Mouse (Mus musculus) neural tube, embryonic 15.5 days (tissue): ENCODE measurements around the gene Bckdk. TPM values are rescaled to one million over a fixed set of nuclear protein-coding genes. Genes with fewer than 3 reads are reported as not detected.

ENCODE experiments used
- ATAC-seq: fragments of 200-750 bp; cut with Nextera tagmentation; 2 replicates; pipeline ENCODE4 v1.8.0; 2017; ENCODE audit warnings: mild to moderate bottlenecking, moderate TSS enrichment, moderate library complexity; ENCODE audit not compliant: low FRiP score
- H3K27ac ChIP-seq: fragments of 300-500 bp; sonication (generic); replicated peaks from 2 replicates; pipeline ENCODE4 v1.5.1; 2015; ENCODE audit warnings: mild to moderate bottlenecking, inconsistent platforms
- H3K27me3 ChIP-seq: fragments of 300-500 bp; sonication (generic); replicated peaks from 2 replicates; pipeline ENCODE4 v1.6.1; 2015; ENCODE audit warnings: inconsistent platforms
- H3K36me3 ChIP-seq: fragments of 300-500 bp; sonication (generic); 2 replicates; pipeline ENCODE4 v1.6.1; 2015; ENCODE audit warnings: inconsistent platforms
- H3K4me1 ChIP-seq: fragments of 300-500 bp; sonication (generic); 2 replicates; pipeline ENCODE4 v1.6.1; 2015; ENCODE audit warnings: inconsistent platforms
- H3K4me2 ChIP-seq: fragments of 300-500 bp; sonication (generic); 2 replicates; pipeline ENCODE4 v1.6.1; 2015; ENCODE audit warnings: inconsistent platforms, mild to moderate bottlenecking, moderate library complexity
- H3K4me3 ChIP-seq: fragments of 300-500 bp; sonication (generic); replicated peaks from 2 replicates; pipeline ENCODE4 v1.5.1; 2015; ENCODE audit warnings: mild to moderate bottlenecking, inconsistent platforms
- H3K9ac ChIP-seq: fragments of 300-500 bp; sonication (generic); replicated peaks from 2 replicates; pipeline ENCODE4 v1.6.1; 2015; ENCODE audit warnings: mild to moderate bottlenecking, inconsistent platforms
- H3K9me3 ChIP-seq: fragments of 300-500 bp; sonication (generic); replicated peaks from 2 replicates; pipeline ENCODE4 v1.6.1; 2016; ENCODE audit warnings: inconsistent platforms
- WGBS: fragments of 180-500 bp; shearing (Covaris S2); methylation state at CpG from one replicate; pipeline ENCODE4 v1.1.7; 2015; ENCODE audit warnings: mixed read lengths; 5-methylcytosine and 5-hydroxymethylcytosine counted together
- polyA plus RNA-seq: library from polyadenylated mRNA; unstranded; fragments of >200 nt; fragmentation: Nextera tagmentation; extraction: Ambion mirVana; gene quantifications from 2 replicates; pipeline ENCODE4 v1.2.1, GENCODE M21; 2015

Bckdk gene
- 58.2 and 66.7 TPM in 2 replicates for polyA plus RNA-seq

DNA sequence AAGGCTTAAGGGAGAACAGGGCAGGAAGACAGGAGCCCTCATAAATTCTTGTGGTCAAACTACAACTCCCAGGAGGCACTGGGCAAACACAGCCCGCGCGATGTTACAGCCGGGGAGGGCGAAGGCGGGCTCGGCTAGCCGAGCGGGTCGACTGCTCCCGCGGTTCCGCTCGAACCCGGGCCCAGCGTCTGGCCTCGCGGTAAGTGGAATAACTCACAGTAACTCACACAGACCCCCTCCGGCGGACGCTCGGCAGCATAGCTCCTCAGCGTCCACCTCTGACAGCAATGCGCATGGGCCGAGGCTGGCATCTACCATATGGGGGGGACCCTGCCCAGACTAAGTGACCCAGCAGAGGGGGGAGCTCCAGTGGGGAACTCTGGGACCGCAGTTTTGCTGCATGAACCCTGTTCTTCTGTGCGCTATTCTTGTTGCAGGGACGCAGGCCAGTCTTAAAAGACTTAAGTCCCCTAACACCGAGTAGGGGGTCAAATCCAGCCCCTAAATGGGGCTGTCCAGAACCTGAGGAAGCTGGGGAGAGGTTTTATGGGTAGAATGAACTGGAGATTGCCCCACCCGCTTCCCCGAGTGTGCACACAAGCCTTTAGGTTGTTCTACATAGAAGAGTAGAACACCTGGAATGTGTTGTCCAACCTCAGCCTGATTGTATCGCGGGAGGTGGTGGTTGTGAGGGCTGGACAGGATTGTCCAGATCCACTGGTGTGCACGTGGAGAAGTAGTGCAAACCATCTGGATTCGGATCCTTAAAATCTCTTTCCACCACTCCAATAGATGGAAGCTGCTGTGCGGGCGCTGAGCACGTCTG lies at the start of gene Bckdk:
TSS of gene Bckdk (plus strand) at position 112 of the 826 bp plus-strand sequence.
- Histone ChIP-seq H3K27me3 (no peaks in the 10 kb centered on the region), H3K4me2 (peak within 1 kb of the TSS; percentile 86), H3K36me3 (peaks cover 30% of the 10 kb centered on the region), H3K4me3 (peak within 1 kb of the TSS; percentile 73), H3K9ac (peak within 1 kb of the TSS; percentile 71), H3K27ac (peak within 1 kb of the TSS; percentile 89), H3K4me1 (peaks cover 18% of the 10 kb centered on the region), H3K9me3 (no peaks in the 10 kb centered on the region)
- ATAC-seq = peak; percentile 91
- WGBS = 8% methylated on average over 38 of the region's 38 CpGs

GRCm38 (mm10) chr7:127858258-127858657 lies 45.6 kb upstream of the Bckdk start:
- Histone ChIP-seq H3K4me1 (no peaks in the 10 kb centered on the region), H3K27ac (no peak overlapping the region), H3K4me2 (no peak overlapping the region), H3K4me3 (no peak overlapping the region), H3K9ac (no peak overlapping the region), H3K27me3 (no peaks in the 10 kb centered on the region), H3K36me3 (no peaks in the 10 kb centered on the region), H3K9me3 (no peaks in the 10 kb centered on the region)
- WGBS = 97% methylated on average over 6 of the region's 6 CpGs
- ATAC-seq = no peak

GRCm38 (mm10) chr7:127866434-127866833 lies 37.4 kb upstream of the Bckdk start:
- peaks cover 49% of the 10 kb centered on the region for H3K36me3 ChIP-seq
- H3K4me2 ChIP-seq = no peak overlapping the region
- no peak overlapping the region for H3K4me3 ChIP-seq
- peaks cover 11% of the 10 kb centered on the region for H3K4me1 ChIP-seq
- no peak for ATAC-seq
- no peak overlapping the region for H3K9ac ChIP-seq
- no peaks in the 10 kb centered on the region for H3K27me3 ChIP-seq
- H3K9me3 ChIP-seq = no peaks in the 10 kb centered on the region
- WGBS = 97% methylated on average over 12 of the region's 12 CpGs
- H3K27ac ChIP-seq = no peak overlapping the region

- no peaks in the 10 kb centered on the region for H3K27me3 ChIP-seq
- H3K36me3 ChIP-seq = peaks cover 57% of the 10 kb centered on the region
- H3K27ac ChIP-seq = no peak overlapping the region
- H3K9me3 ChIP-seq = no peaks in the 10 kb centered on the region
- no peak overlapping the region for H3K4me3 ChIP-seq
- no peak overlapping the region for H3K4me2 ChIP-seq
- ATAC-seq = no peak
- no peak overlapping the region for H3K9ac ChIP-seq
- WGBS = 97% methylated on average over 18 of the region's 18 CpGs
- H3K4me1 ChIP-seq = peaks cover 18% of the 10 kb centered on the region
Observed at GRCm38 (mm10) chr7:127867641-127868040, 36.2 kb upstream of the Bckdk start.

DNA sequence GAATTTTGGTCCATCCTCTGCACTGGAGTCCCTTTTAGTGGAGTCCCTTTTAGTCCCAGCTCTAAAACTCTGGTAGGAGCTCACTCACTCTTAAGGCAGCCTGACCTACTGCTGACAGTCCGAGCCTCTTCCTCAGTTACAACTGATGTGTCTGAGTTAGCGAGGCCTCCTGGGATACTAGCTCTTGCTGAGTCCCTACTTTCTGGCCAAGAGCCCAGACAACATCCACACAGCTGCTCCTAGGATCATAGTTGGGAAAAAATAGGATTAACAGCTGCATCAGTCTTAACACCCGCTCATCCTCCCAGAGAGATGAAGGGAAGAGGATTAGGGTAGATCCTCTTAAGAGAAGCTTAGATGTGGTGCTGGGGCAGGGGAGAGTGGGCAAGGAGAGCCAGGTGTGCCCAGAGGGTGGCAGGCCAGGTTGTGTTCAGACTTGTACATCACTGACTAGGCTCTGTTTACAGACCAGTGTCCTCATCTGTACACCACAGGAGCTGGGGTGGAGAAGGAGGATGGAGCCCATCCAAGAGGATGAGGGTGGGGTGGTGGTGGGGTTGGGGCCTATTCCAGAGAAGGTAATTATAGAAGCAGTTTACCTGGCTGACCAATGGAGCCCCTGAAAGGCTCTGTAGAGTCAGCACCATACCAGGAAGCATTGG lies 34.6 kb upstream of the Bckdk start:
- peaks cover 32% of the 10 kb centered on the region for H3K4me1 ChIP-seq
- H3K9me3 ChIP-seq = no peaks in the 10 kb centered on the region
- H3K27me3 ChIP-seq = no peaks in the 10 kb centered on the region
- H3K4me2 ChIP-seq = no peak overlapping the region
- 67% methylated on average over 3 of the region's 3 CpGs for WGBS
- H3K36me3 ChIP-seq = peaks cover 52% of the 10 kb centered on the region
- H3K9ac ChIP-seq = no peak overlapping the region
- no peak overlapping the region for H3K4me3 ChIP-seq
- no peak for ATAC-seq
- H3K27ac ChIP-seq = peak overlapping the region; percentile 4; the same call in 1 of the 2 replicates

- no peak overlapping the region for H3K4me2 ChIP-seq
- H3K27me3 ChIP-seq = no peaks in the 10 kb centered on the region
- no peak overlapping the region for H3K27ac ChIP-seq
- 87% methylated on average over 5 of the region's 5 CpGs for WGBS
- H3K4me3 ChIP-seq = no peak overlapping the region
- peaks cover 47% of the 10 kb centered on the region for H3K36me3 ChIP-seq
- H3K9me3 ChIP-seq = no peaks in the 10 kb centered on the region
- ATAC-seq = no peak
- H3K9ac ChIP-seq = no peak overlapping the region
- H3K4me1 ChIP-seq = peaks cover 37% of the 10 kb centered on the region
Observed at GRCm38 (mm10) chr7:127870136-127870821, 33.6 kb upstream of the Bckdk start.

DNA sequence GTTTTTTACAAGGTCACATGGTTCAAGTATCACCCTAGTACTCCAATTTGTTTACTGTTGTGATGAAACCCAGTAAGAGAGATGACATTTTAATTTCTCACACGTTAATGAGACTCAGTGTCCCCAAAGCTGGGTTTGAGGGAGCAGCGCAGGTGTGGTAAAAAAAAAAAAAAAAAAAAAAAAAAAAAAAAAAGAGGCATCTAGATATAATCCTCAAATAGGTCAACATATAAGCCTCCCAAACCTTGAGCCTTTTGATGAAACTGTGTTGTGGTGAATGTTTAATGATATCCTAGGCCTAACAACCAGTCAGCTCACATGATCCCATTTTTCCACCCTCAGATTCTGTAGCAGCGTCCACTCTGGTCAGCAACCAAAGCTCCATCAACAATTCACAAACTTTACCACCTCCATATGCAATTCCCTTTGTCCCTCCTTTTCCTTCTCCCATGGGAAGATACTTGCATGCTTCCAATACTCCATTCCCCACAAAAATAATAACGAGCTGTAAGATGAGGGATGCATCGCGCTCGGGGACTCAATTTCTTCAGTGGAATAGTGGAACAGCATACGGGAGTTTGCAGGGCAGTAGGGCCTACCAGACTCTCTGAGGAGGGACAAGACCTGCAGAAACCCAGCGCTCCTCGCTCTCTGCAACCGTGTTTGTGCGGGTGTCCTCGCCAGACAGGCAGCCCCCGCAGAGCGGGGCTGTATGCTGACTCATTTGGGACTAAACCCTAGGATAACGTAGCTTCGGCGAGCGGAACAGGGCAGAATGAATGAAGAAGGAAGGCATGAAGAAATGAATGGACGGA lies 28.9 kb upstream of the Bckdk start:
- Histone ChIP-seq H3K9ac (peak overlapping the region; percentile 98), H3K4me1 (peaks cover 40% of the 10 kb centered on the region), H3K4me3 (peak overlapping the region; percentile 98), H3K36me3 (peaks cover 31% of the 10 kb centered on the region), H3K27ac (peak overlapping the region; percentile 100), H3K9me3 (no peaks in the 10 kb centered on the region), H3K27me3 (no peaks in the 10 kb centered on the region), H3K4me2 (peak overlapping the region; percentile 83)
- WGBS = 5% methylated on average over 20 of the region's 20 CpGs
- peak; percentile 21 for ATAC-seq

- Histone ChIP-seq H3K9me3 (no peaks in the 10 kb centered on the region), H3K4me2 (peak overlapping the region; percentile 83), H3K27ac (peak overlapping the region; percentile 100), H3K36me3 (peaks cover 33% of the 10 kb centered on the region), H3K4me3 (peak overlapping the region; percentile 98), H3K4me1 (peaks cover 40% of the 10 kb centered on the region), H3K27me3 (no peaks in the 10 kb centered on the region), H3K9ac (peak overlapping the region; percentile 98)
- peak; percentile 95 for ATAC-seq
- 0% methylated on average over 41 of the region's 43 CpGs for WGBS
Observed at GRCm38 (mm10) chr7:127875627-127876001, 28.3 kb upstream of the Bckdk start.

DNA sequence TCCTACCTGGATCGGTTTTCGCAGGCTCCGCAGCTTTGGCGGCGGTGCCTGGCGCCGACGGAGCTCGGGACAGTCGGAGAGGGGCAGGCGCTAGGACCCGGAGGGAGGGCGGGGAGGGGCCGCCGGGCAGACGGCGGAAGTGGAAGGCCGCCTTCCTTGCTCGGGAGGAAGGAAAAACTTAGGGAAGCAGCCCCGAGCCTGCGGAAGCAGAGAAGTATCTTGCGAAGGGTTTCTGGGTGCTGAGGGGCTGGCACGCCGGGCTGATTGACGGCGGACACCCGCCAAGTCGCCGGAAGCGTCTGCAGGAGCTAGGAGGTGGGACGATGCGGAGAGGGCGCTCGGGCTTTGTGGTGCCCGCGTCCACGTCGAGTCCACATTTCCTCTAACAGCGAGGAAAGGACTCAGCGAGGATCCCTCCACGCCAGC lies 27.8 kb upstream of the Bckdk start, which contains the start of gene Zfp646:
TSS of gene Zfp646 (plus strand) at position 181 of the 426 bp plus-strand sequence.
- no peaks in the 10 kb centered on the region for H3K9me3 ChIP-seq
- H3K36me3 ChIP-seq = peaks cover 36% of the 10 kb centered on the region
- peak within 1 kb of the TSS; percentile 100 for H3K27ac ChIP-seq
- peak within 1 kb of the TSS; percentile 83 for H3K4me2 ChIP-seq
- ATAC-seq = peak; percentile 92
- no peaks in the 10 kb centered on the region for H3K27me3 ChIP-seq
- H3K4me1 ChIP-seq = peaks cover 44% of the 10 kb centered on the region
- H3K9ac ChIP-seq = peak within 1 kb of the TSS; percentile 98
- under 1% methylated on average over 41 of the region's 41 CpGs for whole genome bisulfite sequencing
- H3K4me3 ChIP-seq = peak within 1 kb of the TSS; percentile 98

DNA sequence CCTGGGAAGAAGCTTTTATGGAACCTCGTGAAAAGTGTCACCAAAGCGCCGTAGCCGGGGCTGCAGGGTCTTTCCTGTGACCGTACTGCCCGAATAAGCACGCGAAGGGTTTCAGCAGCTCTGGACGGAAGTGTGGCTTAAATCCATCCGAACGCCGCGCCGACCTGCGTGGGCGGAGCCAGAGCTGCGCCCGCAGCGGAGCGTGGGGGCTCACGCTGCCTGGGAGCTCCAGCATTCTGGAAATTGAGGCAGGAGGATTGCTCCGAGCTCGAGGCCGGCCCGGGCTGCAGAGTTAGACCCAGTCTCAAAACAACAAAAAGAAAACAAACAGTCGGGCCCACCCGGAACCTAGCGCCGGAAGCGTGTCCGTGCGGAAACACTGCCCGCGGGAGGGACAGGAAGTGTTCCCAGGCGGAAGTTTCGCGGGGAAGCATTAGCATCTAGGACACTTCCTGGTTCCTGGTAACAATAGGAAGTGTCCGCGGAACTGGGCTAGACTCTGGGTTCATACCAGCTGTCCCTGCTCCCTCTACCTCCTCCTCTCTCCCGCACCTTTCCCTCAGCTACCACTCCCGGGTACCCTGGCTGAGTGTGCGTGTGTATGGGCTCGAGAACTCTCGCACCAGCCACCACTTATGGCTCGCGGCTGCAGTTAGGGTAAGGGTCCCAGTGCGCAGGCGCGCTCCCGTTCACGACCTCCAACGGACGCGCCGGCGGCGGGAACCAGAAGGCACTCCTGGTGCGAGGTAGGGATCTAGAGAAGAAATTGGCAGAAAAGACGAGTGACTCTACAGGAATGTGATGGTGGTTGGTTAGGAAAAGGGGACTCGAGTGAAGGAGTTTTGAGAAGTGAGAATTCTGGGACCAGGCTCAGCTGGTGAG lies 27.2 kb upstream of the Bckdk start, which contains the start of gene Zfp668:
TSS of gene Zfp668 (minus strand) at position 362 of the 882 bp plus-strand sequence.
- under 1% methylated on average over 60 of the region's 60 CpGs for WGBS

More for the DNA sequence above, 27.2 kb upstream of the Bckdk start, which contains the start of gene Zfp668:
- H3K9me3 ChIP-seq = no peaks in the 10 kb centered on the region
- H3K4me2 ChIP-seq = peak within 1 kb of the TSS; percentile 83
- peak within 1 kb of the TSS; percentile 98 for H3K4me3 ChIP-seq
- peak; percentile 54 for ATAC-seq
- H3K27ac ChIP-seq = peak within 1 kb of the TSS; percentile 100
- peaks cover 40% of the 10 kb centered on the region for H3K36me3 ChIP-seq
- H3K9ac ChIP-seq = peak within 1 kb of the TSS; percentile 98
- H3K4me1 ChIP-seq = peaks cover 42% of the 10 kb centered on the region
- no peaks in the 10 kb centered on the region for H3K27me3 ChIP-seq
